Mouse (Mus musculus): Measurements from ENCODE around the gene Nars2.

The Nars2 gene

GRCm38 (mm10) chr7:97074974-97075373 is 123.7 kb downstream of the Nars2 start:
- no peak for DNase-seq

- DNase-seq, result no peak
Measured at GRCm38 (mm10) chr7:97076977-97077376, 125.7 kb downstream of the Nars2 start.

- DNase-seq, result no peak
Measured at GRCm38 (mm10) chr7:97078685-97079084, 127.4 kb downstream of the Nars2 start.

GRCm38 (mm10) chr7:97079145-97079544 is 127.8 kb downstream of the Nars2 start:
- DNase-seq, result no peak

GRCm38 (mm10) chr7:97079651-97080365 is 128.5 kb downstream of the Nars2 start:
- DNase-seq, result no peak

- DNase-seq, result no peak
Measured at GRCm38 (mm10) chr7:97080621-97081241, 129.4 kb downstream of the Nars2 start.

GRCm38 (mm10) chr7:97081242-97081958 is 130.1 kb downstream of the Nars2 start, which contains the start of gene Gab2:
Gene Gab2 (plus strand): TSS chr7:97081586.
- peak; percentile 34 to 56 for DNase-seq

- DNase-seq, result no peak
Measured at GRCm38 (mm10) chr7:97081959-97082218, 130.6 kb downstream of the Nars2 start.

- DNase-seq, result peak; percentile 15 to 24
Measured at GRCm38 (mm10) chr7:97082219-97083101, 131.2 kb downstream of the Nars2 start.

- no peak for DNase-seq
Measured at GRCm38 (mm10) chr7:97083579-97083978, 132.3 kb downstream of the Nars2 start.

- DNase-seq, result no peak
Measured at GRCm38 (mm10) chr7:97084181-97084580, 132.9 kb downstream of the Nars2 start.

GRCm38 (mm10) chr7:97085291-97085690 is 134.0 kb downstream of the Nars2 start:
- DNase-seq, result no peak

- DNase-seq, result no peak
Measured at GRCm38 (mm10) chr7:97094241-97094640, 142.9 kb downstream of the Nars2 start.

- no peak for DNase-seq
Measured at GRCm38 (mm10) chr7:97108119-97108518, 156.8 kb downstream of the Nars2 start.

All from spleen, adult 18-20 months (tissue).